Mouse (Mus musculus) left cerebral cortex, adult 9 months (tissue): ENCODE data around the gene Wdfy3.
"Not testable (repeated sequence)": the region's sequence is repeated elsewhere in the genome, so short reads cannot be mapped to it uniquely, and the experiment has no call there.

ENCODE experiments used
- DNase-seq, 2 experiments: peaks; one replicate each; pipeline ENCODE4 v3.0.0; 2022; ENCODE audit warnings: low spot score in 2 of 2

Wdfy3 gene

GRCm38 (mm10) chr5:101887989-101888388 lies 181.7 kb downstream of the Wdfy3 start:
- no peak for DNase-seq

- no peak for DNase-seq
Measured at GRCm38 (mm10) chr5:101885039-101885438, 184.7 kb downstream of the Wdfy3 start.

- DNase-seq = no peak
Measured at GRCm38 (mm10) chr5:101882191-101882590, 187.5 kb downstream of the Wdfy3 start.

GRCm38 (mm10) chr5:101879914-101880313 lies 189.8 kb downstream of the Wdfy3 start:
- no peak for DNase-seq

- DNase-seq = peak; percentile 28 to 47
Measured at GRCm38 (mm10) chr5:101878403-101878802, 191.3 kb downstream of the Wdfy3 start.

GRCm38 (mm10) chr5:101876185-101876584 lies 193.5 kb downstream of the Wdfy3 start:
- DNase-seq = no peak

- DNase-seq = no peak
Measured at GRCm38 (mm10) chr5:101866722-101867121, 203.0 kb downstream of the Wdfy3 start.

- DNase-seq = no peak
Measured at GRCm38 (mm10) chr5:101863946-101864345, 205.8 kb downstream of the Wdfy3 start.

- DNase-seq = no peak
Measured at GRCm38 (mm10) chr5:101862651-101863050, 207.1 kb downstream of the Wdfy3 start.

- no peak for DNase-seq
Measured at GRCm38 (mm10) chr5:101861786-101862571, 207.7 kb downstream of the Wdfy3 start.

GRCm38 (mm10) chr5:101858891-101859436 lies 210.8 kb downstream of the Wdfy3 start:
- DNase-seq = no peak

GRCm38 (mm10) chr5:101855475-101855874 lies 214.2 kb downstream of the Wdfy3 start:
- no peak for DNase-seq

- no peak for DNase-seq
Measured at GRCm38 (mm10) chr5:101854667-101855066, 215.1 kb downstream of the Wdfy3 start.

GRCm38 (mm10) chr5:101854100-101854499 lies 215.6 kb downstream of the Wdfy3 start:
- DNase-seq = no peak

- DNase-seq = no peak
Measured at GRCm38 (mm10) chr5:101852116-101852680, 217.5 kb downstream of the Wdfy3 start.

- DNase-seq = no peak
Measured at GRCm38 (mm10) chr5:101851133-101851532, 218.6 kb downstream of the Wdfy3 start.

- DNase-seq = no peak
Measured at GRCm38 (mm10) chr5:101847762-101848161, 222.0 kb downstream of the Wdfy3 start.

- DNase-seq = no peak
Measured at GRCm38 (mm10) chr5:101847323-101847722, 222.4 kb downstream of the Wdfy3 start.

GRCm38 (mm10) chr5:101845930-101846329 lies 223.8 kb downstream of the Wdfy3 start:
- no peak for DNase-seq

- no peak for DNase-seq
Measured at GRCm38 (mm10) chr5:101845011-101845410, 224.7 kb downstream of the Wdfy3 start.

GRCm38 (mm10) chr5:101840476-101840875 lies 229.2 kb downstream of the Wdfy3 start:
- DNase-seq = no peak

GRCm38 (mm10) chr5:101837605-101838004 lies 232.1 kb downstream of the Wdfy3 start:
- DNase-seq = not testable (repeated sequence)

- no peak for DNase-seq
Measured at GRCm38 (mm10) chr5:101836221-101836620, 233.5 kb downstream of the Wdfy3 start.
